Mouse (Mus musculus) bone marrow macrophage, adult 2 months (primary cell): ENCODE measurements around the gene Ropn1.

Source experiments
- CTCF ChIP-seq: IDR thresholded peaks from 2 replicates; pipeline ENCODE4 v1.5.1; 2012; ENCODE audit warnings: low read depth, mild to moderate bottlenecking, low read length, moderate library complexity
- POLR2A ChIP-seq: IDR thresholded peaks from 2 replicates; pipeline ENCODE4 v1.6.1; 2012; ENCODE audit warnings: mild to moderate bottlenecking, low read depth, low read length, borderline replicate concordance

DNA sequence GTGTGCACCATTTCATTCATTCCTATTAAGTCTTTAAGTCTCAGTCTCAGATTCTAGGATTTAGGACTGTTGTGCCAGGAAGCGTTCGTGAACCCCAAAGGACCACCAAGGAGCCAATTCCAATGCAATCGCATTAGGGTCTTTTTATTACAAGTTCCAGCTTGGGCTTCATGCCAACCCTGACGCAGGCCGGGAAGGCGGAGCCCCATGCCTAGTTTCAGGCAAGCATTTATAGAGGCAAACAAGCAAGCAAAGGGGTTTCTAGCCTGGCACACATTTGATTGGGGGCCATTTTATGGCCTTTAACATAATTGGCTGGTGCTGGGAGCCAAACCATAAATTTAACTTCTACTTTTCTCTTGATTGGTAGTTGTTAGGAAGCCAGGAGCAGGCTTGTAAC, 24.6 kb downstream of the Ropn1 start:
- TF ChIP-seq POLR2A = no peak
- no peak for TF ChIP-seq CTCF
